Mouse (Mus musculus): Measurements from ENCODE around the gene Pdcd11. TPM values are rescaled to one million over a fixed set of nuclear protein-coding genes. Genes with fewer than 3 reads are reported as not detected.

Gene Pdcd11
- total RNA-seq (2017) = 20.9 and 24.7 TPM in 2 replicates

- ATAC-seq (replicated peaks in 1 of 2; ENCODE audit: insufficient read depth in 1 of 2, low FRiP score in 2 of 2, low TSS enrichment in 1 of 2, low read depth in 1 of 2, poor library complexity in 2 of 2, severe bottlenecking in 2 of 2) = peak; percentile 99
Observed at GRCm38 (mm10) chr19:47090550-47091156, at the start of gene Pdcd11, which contains the start of gene Usmg5. Gene Pdcd11, plus strand, starts transcription at chr19:47090768. Gene Usmg5, minus strand, starts transcription at chr19:47090647.

DNA sequence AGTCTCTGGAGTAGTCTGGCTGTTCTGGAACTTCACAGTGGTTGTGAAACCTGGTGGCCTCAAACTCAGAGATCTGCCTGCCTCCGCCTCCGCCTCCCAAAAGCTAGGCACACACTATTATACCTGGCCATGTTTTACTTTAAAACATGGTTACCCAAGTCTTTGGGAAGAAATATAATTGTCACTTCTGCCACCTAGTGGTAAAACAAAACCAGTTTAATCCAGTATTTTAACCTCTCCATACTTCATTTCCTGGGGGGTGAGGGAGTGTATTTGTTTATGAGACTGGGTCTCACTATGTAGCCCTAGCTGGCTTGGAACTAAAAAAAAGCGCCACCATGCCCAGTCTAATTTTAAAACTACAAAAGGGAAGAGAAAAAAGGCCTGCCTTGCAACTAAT is 47.0 kb upstream of the Pdcd11 start:
- ATAC-seq (replicated peaks in 1 of 2; ENCODE audit: insufficient read depth in 1 of 2, low FRiP score in 2 of 2, low TSS enrichment in 1 of 2, low read depth in 1 of 2, poor library complexity in 2 of 2, severe bottlenecking in 2 of 2) = no peak; a peak in 1 of 4 replicates

DNA sequence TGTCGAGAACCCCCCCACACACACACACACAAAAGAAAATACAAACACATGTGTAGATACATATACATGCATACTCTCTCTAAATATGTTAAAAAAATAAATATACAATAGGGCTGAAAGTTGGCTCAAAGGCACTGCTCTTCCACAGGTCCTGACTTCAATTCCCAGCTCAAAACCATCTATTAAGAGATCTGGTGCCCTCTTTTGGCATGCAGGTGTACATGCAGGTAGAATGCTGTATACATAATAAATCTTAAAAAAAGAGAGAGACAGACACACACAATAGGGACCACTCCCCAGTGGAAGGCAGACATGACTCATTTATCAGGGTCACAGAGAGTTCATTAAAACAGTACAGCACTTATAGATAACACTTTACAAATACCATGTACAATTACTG is 44.2 kb upstream of the Pdcd11 start:
- no peak for ATAC-seq (replicated peaks in 1 of 2; ENCODE audit: insufficient read depth in 1 of 2, low FRiP score in 2 of 2, low TSS enrichment in 1 of 2, low read depth in 1 of 2, poor library complexity in 2 of 2, severe bottlenecking in 2 of 2)

- ATAC-seq (replicated peaks in 1 of 2; ENCODE audit: insufficient read depth in 1 of 2, low FRiP score in 2 of 2, low TSS enrichment in 1 of 2, low read depth in 1 of 2, poor library complexity in 2 of 2, severe bottlenecking in 2 of 2) = no peak
Observed at GRCm38 (mm10) chr19:47047236-47047833, 43.2 kb upstream of the Pdcd11 start.

DNA sequence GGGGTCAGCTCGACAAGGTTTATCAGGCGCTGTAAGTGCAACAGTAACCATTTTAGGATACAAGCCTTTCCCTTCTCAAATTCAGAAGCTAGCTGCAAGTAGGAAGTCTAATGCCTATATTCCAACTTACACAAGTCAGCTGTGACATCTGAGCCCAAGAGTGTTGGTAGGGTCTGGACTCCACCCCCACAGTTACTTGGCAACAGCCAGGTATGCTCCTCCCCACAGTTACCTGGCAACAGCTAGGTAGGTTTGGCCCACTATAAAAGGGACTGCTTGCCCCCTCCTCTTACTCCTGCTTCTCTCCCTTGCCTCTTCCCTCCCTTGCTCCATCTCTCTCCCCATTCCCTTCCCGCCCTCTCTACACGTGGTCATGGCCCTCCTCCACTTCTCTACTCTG is 41.5 kb upstream of the Pdcd11 start:
- ATAC-seq (replicated peaks in 1 of 2; ENCODE audit: insufficient read depth in 1 of 2, low FRiP score in 2 of 2, low TSS enrichment in 1 of 2, low read depth in 1 of 2, poor library complexity in 2 of 2, severe bottlenecking in 2 of 2) = no peak

GRCm38 (mm10) chr19:47049840-47050239 is 40.7 kb upstream of the Pdcd11 start:
- no peak for ATAC-seq (replicated peaks in 1 of 2; ENCODE audit: insufficient read depth in 1 of 2, low FRiP score in 2 of 2, low TSS enrichment in 1 of 2, low read depth in 1 of 2, poor library complexity in 2 of 2, severe bottlenecking in 2 of 2)

- peak; percentile 86 to 87 for ATAC-seq (replicated peaks in 1 of 2; ENCODE audit: insufficient read depth in 1 of 2, low FRiP score in 2 of 2, low TSS enrichment in 1 of 2, low read depth in 1 of 2, poor library complexity in 2 of 2, severe bottlenecking in 2 of 2)
Observed at GRCm38 (mm10) chr19:47050271-47051032, 40.1 kb upstream of the Pdcd11 start, which contains the start of gene Pcgf6. Gene Pcgf6, minus strand, starts transcription at chr19:47050906.

DNA sequence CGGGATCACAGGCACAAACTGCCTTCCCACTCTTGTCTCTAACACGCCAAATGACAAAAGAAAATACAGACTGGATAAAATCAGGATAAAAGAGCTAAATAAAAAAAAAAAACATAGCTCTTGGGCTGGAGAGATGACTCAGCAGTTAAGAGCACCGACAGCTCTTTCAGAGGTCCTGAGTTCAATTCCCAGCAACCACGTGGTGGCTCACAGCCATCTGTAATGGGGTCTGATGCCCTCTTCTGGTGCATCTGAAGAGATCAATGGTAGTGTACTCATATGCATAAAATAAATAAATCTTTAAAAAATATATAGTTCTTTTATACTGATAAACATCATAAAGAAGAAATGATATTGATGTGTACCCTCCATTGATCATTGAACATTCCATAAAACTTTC is 37.6 kb upstream of the Pdcd11 start:
- no peak for ATAC-seq (replicated peaks in 1 of 2; ENCODE audit: insufficient read depth in 1 of 2, low FRiP score in 2 of 2, low TSS enrichment in 1 of 2, low read depth in 1 of 2, poor library complexity in 2 of 2, severe bottlenecking in 2 of 2)

GRCm38 (mm10) chr19:47053471-47053870 is 37.1 kb upstream of the Pdcd11 start:
- ATAC-seq (replicated peaks in 1 of 2; ENCODE audit: insufficient read depth in 1 of 2, low FRiP score in 2 of 2, low TSS enrichment in 1 of 2, low read depth in 1 of 2, poor library complexity in 2 of 2, severe bottlenecking in 2 of 2) = no peak

GRCm38 (mm10) chr19:47057684-47058083 is 32.9 kb upstream of the Pdcd11 start:
- no peak for ATAC-seq (replicated peaks in 1 of 2; ENCODE audit: insufficient read depth in 1 of 2, low FRiP score in 2 of 2, low TSS enrichment in 1 of 2, low read depth in 1 of 2, poor library complexity in 2 of 2, severe bottlenecking in 2 of 2)

DNA sequence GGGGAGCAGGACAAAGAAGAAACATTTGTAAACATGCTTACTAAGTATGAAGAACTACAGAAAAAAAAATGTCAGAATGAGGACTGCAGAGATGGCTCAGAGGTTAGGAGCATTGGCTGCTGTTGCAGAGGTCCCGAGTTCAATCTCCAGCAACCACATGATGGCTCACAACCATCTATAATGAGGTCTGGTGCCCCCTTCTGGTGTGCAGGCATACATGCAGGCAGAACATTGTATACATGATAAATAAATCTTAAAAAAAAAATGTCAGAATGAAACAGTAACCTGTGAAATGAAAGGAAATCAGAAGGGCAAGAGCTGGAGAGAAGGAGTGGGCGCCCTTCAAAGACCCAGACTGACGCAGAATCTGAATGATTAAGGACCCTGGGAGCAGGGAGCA is 24.7 kb upstream of the Pdcd11 start:
- ATAC-seq (replicated peaks in 1 of 2; ENCODE audit: insufficient read depth in 1 of 2, low FRiP score in 2 of 2, low TSS enrichment in 1 of 2, low read depth in 1 of 2, poor library complexity in 2 of 2, severe bottlenecking in 2 of 2) = no peak

DNA sequence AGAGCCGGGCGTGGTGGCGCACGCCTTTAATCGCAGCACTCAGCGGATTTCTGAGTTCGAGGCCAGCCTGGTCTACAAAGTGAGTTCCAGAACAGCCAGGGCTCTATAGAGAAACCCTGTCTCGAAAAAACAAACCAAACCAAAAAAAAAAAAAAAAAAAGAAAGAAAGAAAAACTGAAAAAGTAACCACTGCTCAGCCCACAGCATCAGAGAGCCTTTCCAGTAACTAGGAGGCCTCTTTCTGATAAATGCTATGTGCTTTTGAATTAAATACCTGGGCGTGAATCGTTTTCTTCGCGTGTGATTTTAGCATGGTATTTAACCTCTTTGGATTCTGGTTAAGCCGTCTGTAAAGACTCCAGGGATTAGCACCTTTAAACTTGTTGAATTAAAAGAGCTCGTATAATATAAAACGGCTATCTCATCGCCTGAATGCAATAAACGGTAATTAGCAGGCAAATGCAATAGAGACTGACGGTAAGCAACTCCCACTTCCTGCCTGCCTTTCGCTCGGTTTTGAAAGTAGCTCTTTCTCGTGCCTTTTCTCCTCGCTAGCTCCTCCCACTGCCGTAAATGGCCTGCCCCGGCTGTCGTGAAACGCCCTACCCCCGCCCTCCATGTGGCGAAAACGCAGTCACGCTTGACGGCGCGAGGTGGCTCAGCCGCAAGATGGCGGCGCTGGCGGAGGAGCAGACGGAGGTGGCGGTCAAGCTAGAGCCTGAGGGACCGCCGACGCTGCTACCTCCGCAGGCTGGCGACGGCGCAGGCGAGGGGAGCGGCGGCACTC is 23.3 kb upstream of the Pdcd11 start, which contains the start of gene Taf5:
Gene Taf5 (plus strand): TSS at position 651 of the 787 bp plus-strand sequence.
- peak; percentile 88 to 92 for ATAC-seq (replicated peaks in 1 of 2; ENCODE audit: insufficient read depth in 1 of 2, low FRiP score in 2 of 2, low TSS enrichment in 1 of 2, low read depth in 1 of 2, poor library complexity in 2 of 2, severe bottlenecking in 2 of 2)

- peak; percentile 94 to 97 for ATAC-seq (replicated peaks in 1 of 2; ENCODE audit: insufficient read depth in 1 of 2, low FRiP score in 2 of 2, low TSS enrichment in 1 of 2, low read depth in 1 of 2, poor library complexity in 2 of 2, severe bottlenecking in 2 of 2)
Observed at GRCm38 (mm10) chr19:47067924-47068611, 22.5 kb upstream of the Pdcd11 start.

- no peak for ATAC-seq (replicated peaks in 1 of 2; ENCODE audit: insufficient read depth in 1 of 2, low FRiP score in 2 of 2, low TSS enrichment in 1 of 2, low read depth in 1 of 2, poor library complexity in 2 of 2, severe bottlenecking in 2 of 2)
Observed at GRCm38 (mm10) chr19:47088226-47088625, 2.3 kb upstream of the Pdcd11 start.

- ATAC-seq (replicated peaks in 1 of 2; ENCODE audit: insufficient read depth in 1 of 2, low FRiP score in 2 of 2, low TSS enrichment in 1 of 2, low read depth in 1 of 2, poor library complexity in 2 of 2, severe bottlenecking in 2 of 2) = peak; percentile 23 to 31; a peak in 2 of 4 replicates
Observed at GRCm38 (mm10) chr19:47089718-47090525, 646 bp upstream of the Pdcd11 start.

GRCm38 (mm10) chr19:47101080-47101479 is 10.5 kb downstream of the Pdcd11 start:
- ATAC-seq (replicated peaks in 1 of 2; ENCODE audit: insufficient read depth in 1 of 2, low FRiP score in 2 of 2, low TSS enrichment in 1 of 2, low read depth in 1 of 2, poor library complexity in 2 of 2, severe bottlenecking in 2 of 2) = no peak
